Mouse (Mus musculus) E14TG2a.4 (cell line): ENCODE measurements at regions not wholly inside any gene's neighbourhood (a gene's known extent, or its start where the extent isn't known, plus 50 kb on each side); places are given as distances from the start of the nearest gene placed in this dataset.

Experiments
- H3K27me3 ChIP-seq: 2 replicates; pipeline ENCODE4 v1.6.1; 2014; ENCODE audit warnings: low read length, control low read depth; ENCODE audit not compliant: insufficient read depth
- H3K36me3 ChIP-seq: 2 replicates; pipeline ENCODE4 v1.6.1; 2014; ENCODE audit warnings: low read length, control low read depth; ENCODE audit not compliant: insufficient read depth
- H3K4me1 ChIP-seq: replicated peaks from 2 replicates; pipeline ENCODE4 v1.6.1; 2014; ENCODE audit warnings: low read depth, low read length, control low read depth
- H3K4me3 ChIP-seq: replicated peaks from 2 replicates; pipeline ENCODE4 v1.5.1; 2014; ENCODE audit warnings: mild to moderate bottlenecking, low read length
- H3K9me3 ChIP-seq: 2 replicates; pipeline ENCODE4 v1.6.1; 2014; ENCODE audit warnings: low read length, control low read depth
- CTCF ChIP-seq: conservative IDR thresholded peaks from 2 replicates; pipeline ENCODE4 v1.5.1; 2014; ENCODE audit warnings: low read length
- NANOG ChIP-seq: IDR thresholded peaks from 2 replicates; pipeline ENCODE4 v1.6.1; 2014; ENCODE audit warnings: borderline replicate concordance, low read length, mixed read lengths
- POU5F1 ChIP-seq: IDR thresholded peaks from 2 replicates; pipeline ENCODE4 v1.6.1; 2014; ENCODE audit warnings: low read length, borderline replicate concordance

DNA sequence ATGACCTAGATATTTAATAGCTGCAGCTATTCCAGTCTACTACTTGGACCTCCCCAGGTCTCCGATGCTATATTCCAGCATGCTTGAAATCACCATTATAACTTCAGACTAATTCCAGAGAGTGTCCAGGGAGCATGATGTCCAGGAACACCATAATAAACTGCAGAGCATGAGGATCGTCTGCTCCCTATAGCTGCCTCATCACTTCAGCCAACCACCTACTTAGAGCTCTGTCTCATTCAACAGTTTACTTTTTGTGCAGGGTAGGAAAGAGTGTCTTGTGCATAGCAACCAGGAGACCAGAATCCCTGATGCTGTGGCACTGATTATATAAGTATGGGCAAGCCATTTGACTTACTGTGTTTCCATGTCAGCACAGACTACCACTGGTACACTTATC, 379.2 kb upstream of the Mef2c start:
- no peak for TF ChIP-seq NANOG
- TF ChIP-seq POU5F1 = no peak
- no peak for TF ChIP-seq CTCF
- Histone ChIP-seq H3K4me1 (no peaks in the 10 kb centered on the region), H3K9me3 (no peaks in the 10 kb centered on the region), H3K36me3 (no peaks in the 10 kb centered on the region), H3K27me3 (no peaks in the 10 kb centered on the region), H3K4me3 (no peak overlapping the region)

DNA sequence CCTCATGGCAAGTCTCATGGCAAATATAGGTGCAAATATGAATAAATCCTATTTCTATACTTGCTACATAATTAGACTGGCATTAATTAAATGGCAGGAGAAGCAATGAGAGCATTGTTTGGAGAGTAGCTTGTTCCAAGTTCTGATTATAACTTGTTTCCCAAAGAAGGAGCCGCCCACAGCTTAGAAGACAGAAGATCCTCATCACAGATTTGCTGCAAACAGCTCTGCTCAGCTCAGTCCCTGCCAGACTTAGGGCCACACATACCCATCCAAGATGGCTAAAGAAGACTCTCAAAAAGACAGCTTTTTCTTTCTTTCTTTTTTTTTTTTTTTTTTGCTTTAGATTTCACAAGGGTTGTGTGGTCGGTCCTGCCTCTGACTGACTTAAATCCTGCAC, 377.4 kb upstream of the Mef2c start:
- no peak overlapping the region for H3K4me3 ChIP-seq
- no peaks in the 10 kb centered on the region for H3K27me3 ChIP-seq
- H3K36me3 ChIP-seq = no peaks in the 10 kb centered on the region
- H3K4me1 ChIP-seq = no peaks in the 10 kb centered on the region
- no peaks in the 10 kb centered on the region for H3K9me3 ChIP-seq
- TF ChIP-seq NANOG (no peak), POU5F1 (no peak), CTCF (no peak)

DNA sequence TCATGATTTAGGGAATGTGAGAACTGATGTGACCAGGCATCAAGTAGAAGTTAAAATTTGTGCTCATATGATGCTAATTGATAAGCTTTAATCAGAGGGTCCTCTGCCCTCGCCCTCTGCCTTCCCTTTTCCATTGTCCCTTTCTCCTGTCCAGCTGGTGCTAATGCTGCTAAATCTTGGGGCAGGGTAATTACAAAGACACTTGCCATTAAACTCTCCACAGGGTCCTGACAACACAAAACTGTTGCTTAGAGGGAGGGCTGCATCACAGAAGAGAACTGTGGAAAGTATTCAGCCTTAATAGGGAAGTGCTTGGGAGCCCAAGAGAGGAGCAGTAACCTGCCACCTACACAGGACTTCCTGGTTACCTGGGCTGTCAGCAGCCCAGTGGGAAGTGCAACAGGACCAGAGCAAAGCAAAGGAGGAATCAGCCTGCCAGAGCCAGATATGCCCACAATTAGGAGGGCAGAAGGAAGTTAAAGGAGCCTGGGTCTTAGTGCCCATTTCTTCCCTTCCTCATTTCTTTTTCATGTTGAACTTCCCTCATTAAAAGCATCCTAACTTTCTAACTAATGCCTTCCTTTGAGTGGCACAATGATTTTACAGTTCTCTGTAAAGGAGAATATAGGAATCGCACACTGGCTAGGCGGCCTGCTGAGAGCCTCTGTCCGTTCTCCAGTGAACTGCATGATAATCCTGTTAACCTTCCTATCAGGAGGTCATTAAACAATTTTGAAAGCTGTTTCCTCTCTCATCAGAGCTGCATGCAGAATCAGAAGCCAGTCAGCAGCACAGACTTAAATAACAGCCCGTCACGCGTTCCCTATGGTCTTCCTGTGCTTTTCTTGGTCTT, 372.5 kb upstream of the Mef2c start:
- TF ChIP-seq CTCF (no peak), POU5F1 (no peak), NANOG (no peak)
- H3K9me3 ChIP-seq = no peaks in the 10 kb centered on the region
- no peaks in the 10 kb centered on the region for H3K36me3 ChIP-seq
- no peaks in the 10 kb centered on the region for H3K27me3 ChIP-seq
- H3K4me1 ChIP-seq = no peaks in the 10 kb centered on the region
- no peak overlapping the region for H3K4me3 ChIP-seq

DNA sequence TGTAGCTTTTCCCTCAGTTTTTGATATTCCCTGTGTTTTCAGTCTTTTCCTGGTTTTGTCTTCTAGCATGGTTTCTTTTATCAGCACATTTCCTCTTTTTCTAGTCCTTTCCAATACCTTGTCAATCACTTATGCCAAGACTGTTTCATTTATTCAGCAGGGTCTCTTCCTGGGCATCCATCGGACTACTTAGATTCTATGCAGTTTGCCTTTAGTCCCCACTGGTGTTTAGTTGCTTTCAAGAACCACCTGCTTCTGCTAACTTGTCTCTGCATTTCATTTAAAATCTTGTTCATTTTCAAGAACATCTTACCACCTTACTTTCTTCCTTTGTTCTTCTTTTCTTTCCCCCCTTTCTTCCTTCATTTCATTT, 371.9 kb upstream of the Mef2c start:
- Histone ChIP-seq H3K36me3 (no peaks in the 10 kb centered on the region), H3K27me3 (no peaks in the 10 kb centered on the region), H3K9me3 (no peaks in the 10 kb centered on the region), H3K4me1 (no peaks in the 10 kb centered on the region), H3K4me3 (no peak overlapping the region)
- no peak for TF ChIP-seq POU5F1
- no peak for TF ChIP-seq CTCF
- TF ChIP-seq NANOG = no peak

DNA sequence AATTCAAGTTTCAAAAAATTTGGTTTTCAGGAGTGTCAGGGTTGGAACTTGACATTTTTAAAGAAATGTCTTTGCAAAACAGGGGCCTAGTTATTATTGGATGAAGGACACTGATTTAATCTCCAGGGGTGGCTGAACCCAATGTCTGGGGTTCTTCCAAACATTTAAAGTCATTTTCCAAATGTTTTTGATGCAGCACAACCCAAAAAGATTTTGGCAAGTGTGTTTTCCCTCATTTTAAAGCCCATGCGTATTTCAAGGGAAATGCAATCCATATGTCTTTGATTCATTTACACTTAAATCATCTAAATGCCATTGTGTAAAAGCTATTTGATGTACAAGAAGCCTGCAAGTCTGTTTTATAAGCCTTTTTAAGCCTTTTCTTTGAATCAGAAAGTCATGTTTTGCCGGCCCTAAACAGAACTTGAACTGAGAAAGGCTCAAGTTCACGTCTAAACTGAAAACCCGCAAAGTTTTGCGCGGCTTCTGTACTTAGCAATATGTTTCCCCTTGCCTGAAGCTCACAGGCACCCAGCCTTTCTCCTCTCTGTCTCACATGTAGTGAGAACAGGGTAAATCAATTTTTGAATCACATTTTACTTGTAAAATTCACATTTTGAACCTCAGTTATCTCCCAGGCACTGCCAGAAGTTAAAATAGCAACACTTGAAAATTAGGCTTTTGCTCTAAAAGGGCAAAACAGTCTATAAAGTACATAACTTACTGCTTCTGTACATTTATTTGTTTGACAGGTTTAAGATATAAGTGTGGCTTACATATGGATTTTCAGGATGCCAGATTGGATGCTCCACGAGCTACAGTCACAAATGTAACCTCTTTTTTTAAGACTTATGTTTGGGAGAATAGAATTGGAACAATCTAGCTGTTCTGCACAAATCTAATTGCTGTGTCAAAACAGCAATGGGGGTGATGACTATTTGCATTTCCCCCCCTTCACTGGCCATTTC, 370.9 kb upstream of the Mef2c start:
- Histone ChIP-seq H3K4me1 (no peaks in the 10 kb centered on the region), H3K4me3 (no peak overlapping the region), H3K9me3 (no peaks in the 10 kb centered on the region), H3K27me3 (no peaks in the 10 kb centered on the region), H3K36me3 (no peaks in the 10 kb centered on the region)
- TF ChIP-seq NANOG (no peak), CTCF (no peak), POU5F1 (no peak)

DNA sequence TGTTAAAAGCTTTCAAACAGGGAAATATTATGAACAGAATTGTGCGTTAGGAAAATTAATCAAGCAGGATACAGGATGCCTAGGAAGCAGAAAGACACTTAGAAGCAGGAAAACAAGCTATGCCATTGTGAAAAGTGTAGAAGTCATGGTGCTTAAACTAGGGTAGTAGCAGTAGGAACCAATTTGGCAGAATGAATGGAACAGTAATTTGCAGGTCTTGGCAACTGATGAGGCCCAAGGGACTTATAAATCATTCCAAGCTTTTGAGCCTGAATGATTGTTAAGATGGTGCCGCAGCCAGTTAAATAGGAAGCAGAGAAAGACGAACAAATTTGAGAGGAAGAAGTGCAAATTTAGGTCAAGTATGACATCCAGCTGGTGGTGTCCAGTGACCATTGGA, 360.5 kb upstream of the Mef2c start:
- Histone ChIP-seq H3K36me3 (no peaks in the 10 kb centered on the region), H3K27me3 (no peaks in the 10 kb centered on the region), H3K4me3 (no peak overlapping the region), H3K4me1 (no peaks in the 10 kb centered on the region), H3K9me3 (peaks cover 5% of the 10 kb centered on the region; the same call in 1 of the 2 replicates)
- TF ChIP-seq POU5F1 (no peak), CTCF (no peak), NANOG (no peak)

DNA sequence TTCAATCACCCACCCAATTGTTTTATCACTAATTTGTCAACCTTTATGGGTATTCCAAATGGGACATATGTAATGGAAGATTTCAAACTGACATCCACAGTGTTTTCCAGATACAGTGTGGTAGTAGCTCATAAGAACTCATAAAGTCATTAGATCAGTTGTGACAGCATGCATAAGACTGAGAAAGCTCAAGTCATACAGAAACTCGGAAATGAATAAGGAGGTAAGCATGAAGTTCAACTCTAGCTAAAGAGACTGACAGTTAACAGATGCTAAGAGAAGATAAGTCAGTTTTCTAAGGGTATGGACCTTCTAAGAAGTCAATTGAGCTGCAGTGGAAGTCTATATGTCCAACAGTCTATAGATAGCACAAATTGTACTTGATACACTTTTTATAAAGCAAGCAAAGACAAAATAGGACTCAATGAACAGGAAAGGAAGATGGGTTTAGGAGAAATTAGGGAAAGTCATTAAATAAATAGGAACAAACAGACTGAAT, 349.2 kb upstream of the Mef2c start:
- H3K4me1 ChIP-seq = no peaks in the 10 kb centered on the region
- H3K9me3 ChIP-seq = no peaks in the 10 kb centered on the region
- H3K27me3 ChIP-seq = no peaks in the 10 kb centered on the region
- H3K4me3 ChIP-seq = no peak overlapping the region
- H3K36me3 ChIP-seq = no peaks in the 10 kb centered on the region
- no peak for TF ChIP-seq CTCF
- no peak for TF ChIP-seq POU5F1
- no peak for TF ChIP-seq NANOG

DNA sequence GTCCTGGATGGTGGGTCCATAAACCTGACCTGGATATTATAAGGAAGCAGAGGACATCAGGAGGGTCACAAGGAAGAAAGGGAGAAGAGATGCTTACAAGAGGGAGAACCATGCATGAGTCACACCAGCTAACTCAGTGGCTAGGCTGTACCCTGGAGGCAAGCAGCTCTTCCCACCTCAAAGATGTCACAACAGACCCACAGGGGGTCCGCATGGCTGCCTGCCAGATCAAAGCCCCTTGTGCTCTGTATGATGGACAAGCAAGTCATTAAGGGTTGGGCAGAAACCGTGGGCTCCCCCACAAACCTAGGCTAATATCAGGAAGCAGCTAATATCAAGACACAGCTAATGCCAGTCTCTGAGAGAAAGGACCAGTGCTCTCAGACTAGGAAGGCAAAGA, 343.9 kb upstream of the Mef2c start:
- Histone ChIP-seq H3K36me3 (no peaks in the 10 kb centered on the region), H3K27me3 (no peaks in the 10 kb centered on the region), H3K9me3 (peaks cover 5% of the 10 kb centered on the region; the same call in 1 of the 2 replicates), H3K4me1 (no peaks in the 10 kb centered on the region), H3K4me3 (no peak overlapping the region)
- TF ChIP-seq NANOG = no peak
- no peak for TF ChIP-seq POU5F1
- no peak for TF ChIP-seq CTCF
